Mouse (Mus musculus) cerebellum, adult (tissue): ENCODE data around the gene 1110032A03Rik.

Experiments
- ATAC-seq: cut with Nextera tagmentation; 2 replicates; pipeline ENCODE4 v1.9.2; 2017; ENCODE audit warnings: mild to moderate bottlenecking, moderate library complexity, mixed read lengths; ENCODE audit not compliant: insufficient number of reproducible peaks, low FRiP score, low TSS enrichment

1110032A03Rik gene

DNA sequence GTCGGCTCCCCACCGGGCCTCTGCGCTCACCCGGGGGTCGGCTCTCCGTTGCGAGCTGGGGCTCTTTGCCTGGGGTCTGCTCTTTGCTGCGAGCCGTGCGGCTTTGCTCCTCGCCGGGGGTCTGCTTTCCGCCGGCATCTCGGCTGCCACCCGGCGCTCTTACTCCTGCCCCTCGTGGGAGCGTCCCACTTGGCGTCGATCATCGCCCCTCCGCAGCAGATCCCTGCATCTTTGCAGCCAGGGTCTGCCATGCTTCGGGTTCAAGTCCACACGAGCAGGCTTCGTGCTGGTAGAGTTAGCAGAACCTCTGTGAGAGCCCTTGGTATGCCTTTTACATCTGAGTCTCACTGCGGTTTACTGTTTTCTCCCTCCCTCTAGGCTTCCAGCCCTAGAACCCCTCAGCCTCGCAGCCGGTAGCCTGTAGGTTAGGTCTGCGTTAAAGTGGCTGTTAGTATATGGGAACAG is 374 bp upstream of the 1110032A03Rik start:
- no peak; the same call in 1 of the 2 replicates for ATAC-seq

DNA sequence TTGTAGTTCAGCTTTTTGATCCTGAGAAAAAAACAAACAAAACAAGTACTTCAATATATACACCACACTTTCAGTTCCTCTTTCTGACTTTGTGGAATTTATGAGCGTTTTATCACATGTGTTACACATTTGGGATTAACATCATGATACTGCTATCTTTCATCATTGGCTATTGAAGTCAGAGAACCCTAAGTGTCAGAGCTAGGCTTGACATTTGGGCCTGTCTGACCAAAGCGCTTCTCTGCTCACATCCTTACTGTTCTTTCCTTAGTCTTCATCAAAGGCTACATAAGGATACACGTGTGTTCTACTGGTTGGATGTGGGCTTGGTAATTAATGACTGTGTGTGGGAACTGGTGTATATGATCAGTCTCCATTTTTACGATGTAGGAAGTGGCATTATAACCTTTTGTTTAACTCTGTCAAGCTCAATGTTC is 1.3 kb downstream of the 1110032A03Rik start:
- ATAC-seq = no peak

DNA sequence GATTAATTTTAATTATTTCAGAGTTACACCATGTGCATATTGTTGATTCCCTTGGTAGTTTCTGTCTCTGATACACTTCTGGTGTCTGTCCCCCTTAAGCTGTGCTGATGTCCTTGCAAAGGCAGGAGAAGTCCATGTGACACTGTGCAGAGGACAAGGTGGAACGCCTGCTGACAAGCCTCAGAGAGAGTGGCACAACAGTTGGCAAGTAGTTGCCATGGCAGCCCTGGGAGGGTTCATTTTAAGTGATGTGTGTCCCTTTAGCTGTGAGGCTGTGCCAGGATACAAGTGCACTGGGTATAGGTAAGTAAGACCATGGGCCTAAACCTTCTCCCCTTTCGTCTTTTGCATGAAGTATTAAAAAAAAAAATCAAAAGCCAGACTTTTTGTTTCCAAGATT is 5.3 kb downstream of the 1110032A03Rik start:
- no peak for ATAC-seq

DNA sequence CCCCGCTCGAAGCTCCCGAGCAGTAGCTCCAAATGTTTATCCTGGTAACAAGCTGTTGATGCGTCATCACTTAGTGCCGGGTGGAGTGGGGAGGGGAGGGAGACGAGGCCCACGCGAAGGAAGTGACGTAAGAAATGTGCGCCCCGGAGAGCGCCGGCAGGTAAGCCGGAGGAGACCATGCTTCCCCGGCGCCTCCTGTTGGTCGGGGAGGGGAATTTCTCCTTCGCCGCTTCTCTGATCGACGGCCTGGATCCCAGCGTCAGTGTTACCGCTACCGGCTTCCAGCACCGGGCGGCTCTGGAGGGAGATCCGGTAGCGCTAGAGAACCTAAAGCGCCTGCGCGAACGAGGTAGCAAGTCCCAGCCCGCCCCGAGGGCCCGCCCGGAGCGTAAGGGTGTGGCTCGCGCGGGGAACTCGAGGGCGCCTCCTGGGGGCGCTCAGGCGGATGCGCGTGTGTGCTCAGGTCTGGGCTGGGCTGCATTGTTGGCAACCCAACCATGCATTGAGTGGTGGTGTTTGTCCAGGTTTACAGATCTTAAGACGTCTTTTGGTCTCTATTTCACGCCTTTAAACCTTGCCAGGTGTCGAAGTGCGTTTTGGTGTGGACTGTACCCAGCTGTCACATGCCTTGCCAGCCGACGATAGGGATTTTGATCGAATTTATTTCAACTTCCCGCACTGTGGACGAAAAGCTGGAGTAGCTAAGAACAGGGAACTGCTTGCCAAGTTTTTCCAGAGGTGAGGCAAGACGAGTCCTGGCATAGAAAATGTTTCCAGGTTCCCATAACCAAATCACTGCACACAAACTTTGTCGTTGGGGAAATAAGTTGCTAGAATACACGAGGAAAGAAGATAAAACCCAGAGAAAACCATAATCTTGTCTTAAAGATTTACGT is 7.0 kb downstream of the 1110032A03Rik start, which contains the start of gene Fdxacb1:
Gene Fdxacb1, plus strand, starts transcription at position 130 of the 896 bp plus-strand sequence.
- peak; percentile 90 for ATAC-seq

DNA sequence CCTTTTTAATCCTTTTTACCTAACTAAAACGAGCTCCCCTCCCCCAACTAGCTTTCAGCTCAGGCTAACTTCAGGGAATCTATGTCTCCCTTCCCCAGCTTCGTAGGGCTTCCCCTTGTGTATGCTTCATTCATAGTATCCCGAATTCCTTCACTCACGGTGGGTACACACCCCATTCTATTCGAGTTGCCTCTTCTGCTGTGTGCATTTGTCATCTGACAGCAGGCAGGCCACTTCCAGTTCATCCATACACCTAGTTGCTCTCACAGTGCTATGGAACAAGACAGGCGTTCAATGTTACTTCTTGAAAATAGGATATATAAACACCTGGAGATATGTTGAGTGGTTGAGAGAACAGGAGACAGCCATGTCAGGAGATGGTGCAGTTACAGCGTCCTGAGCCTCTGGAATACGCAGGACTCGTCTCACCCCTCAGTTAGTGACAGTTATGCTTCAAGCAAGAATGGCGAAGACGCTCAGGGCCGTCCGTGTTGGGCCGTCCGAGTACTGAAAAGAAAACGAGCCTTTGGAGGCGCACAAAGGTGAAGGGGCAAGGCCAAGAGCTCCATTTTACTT is 7.7 kb downstream of the 1110032A03Rik start:
- 0 out of 2 replicates have a peak, but pooled peaks have one; percentile 21 for ATAC-seq

DNA sequence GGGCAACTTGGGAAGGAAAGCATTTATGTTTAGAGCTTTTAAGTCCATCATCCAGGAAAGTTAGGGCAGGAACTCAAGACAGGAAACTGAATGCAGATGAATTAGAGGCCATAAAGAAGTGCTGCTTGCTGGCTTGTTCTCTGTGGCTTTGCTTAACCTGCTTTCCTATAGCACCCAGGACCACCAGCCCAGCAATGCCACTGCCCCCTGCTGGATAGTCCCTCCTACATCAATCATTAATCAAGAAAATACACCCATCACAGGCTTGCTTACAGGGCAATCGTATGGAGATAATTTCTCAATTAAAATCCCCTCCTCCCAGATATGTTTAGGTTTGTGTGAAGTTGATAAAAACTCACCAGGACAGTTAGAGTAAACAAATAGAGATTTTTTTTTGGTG is 12.0 kb downstream of the 1110032A03Rik start:
- ATAC-seq = no peak

DNA sequence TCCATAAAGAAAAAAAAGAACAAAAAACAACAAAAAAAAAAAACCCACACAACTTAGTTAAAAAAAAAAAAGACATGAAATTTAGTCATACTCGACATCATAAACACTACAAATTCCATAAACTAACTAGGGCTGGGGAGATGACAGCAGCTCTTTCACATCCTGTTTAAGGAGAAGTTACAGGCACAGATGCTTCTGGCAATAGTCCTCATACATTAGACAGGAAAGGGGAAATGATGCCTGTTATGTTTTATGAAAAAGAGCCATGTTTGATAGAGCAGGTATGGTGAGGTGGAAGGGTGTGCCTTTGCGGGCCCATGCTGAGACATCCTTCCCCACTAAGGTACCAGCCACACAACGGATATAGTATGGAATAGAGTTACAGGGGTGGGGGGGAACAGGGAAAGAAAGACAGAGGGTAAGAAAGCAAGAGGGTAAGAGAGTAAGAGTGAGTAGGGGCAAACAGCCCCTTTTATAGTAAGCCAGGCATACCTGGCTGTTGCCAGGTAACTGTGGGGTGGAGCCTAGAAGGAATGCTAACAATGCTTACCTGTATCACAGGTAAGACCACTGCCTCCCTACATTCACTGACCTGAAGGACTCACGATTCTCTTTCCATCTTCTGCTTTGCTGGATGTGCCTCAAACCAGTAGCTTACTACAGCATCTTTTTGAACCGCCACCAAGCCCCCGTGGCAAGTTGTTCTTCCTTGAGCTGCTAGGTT is 13.6 kb downstream of the 1110032A03Rik start:
- no peak for ATAC-seq

DNA sequence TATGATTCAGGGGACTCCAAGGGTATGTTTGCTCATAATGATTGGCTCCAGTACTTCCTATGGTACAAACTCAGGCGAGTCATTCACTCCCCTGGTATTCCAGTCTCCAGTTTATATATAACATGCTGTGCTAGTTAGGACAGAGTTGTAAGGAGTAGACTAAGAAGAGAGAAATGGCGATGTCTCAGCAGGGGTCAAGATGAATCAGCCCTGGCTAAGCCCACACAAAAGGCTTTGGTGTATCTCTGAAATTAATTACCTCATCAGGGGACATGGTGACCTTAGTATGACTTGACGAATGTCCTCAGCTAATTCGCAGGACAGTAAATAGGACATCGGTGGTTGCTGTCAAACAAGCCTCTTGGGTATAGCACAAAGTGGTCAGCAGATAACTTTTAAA is 18.6 kb downstream of the 1110032A03Rik start:
- ATAC-seq = no peak

DNA sequence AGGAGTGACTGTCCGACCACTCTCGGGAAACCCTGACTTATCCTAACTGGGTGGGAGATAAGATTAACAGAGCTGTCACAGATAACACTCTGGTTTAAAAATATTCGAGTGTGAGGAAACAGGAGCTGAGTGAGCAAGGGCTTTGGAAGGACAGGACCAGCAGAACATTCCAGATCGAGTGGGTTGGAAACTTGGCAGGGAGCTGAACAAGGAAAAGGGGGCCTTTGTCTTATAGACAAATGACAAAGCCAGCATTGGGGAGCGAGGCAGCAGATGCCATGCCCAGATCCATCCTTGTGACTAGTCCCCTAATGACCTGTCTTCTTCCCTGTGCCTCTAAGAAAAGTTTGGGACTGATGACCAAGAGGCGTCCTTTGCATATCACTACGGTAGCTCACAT is 21.4 kb downstream of the 1110032A03Rik start:
- ATAC-seq = no peak

DNA sequence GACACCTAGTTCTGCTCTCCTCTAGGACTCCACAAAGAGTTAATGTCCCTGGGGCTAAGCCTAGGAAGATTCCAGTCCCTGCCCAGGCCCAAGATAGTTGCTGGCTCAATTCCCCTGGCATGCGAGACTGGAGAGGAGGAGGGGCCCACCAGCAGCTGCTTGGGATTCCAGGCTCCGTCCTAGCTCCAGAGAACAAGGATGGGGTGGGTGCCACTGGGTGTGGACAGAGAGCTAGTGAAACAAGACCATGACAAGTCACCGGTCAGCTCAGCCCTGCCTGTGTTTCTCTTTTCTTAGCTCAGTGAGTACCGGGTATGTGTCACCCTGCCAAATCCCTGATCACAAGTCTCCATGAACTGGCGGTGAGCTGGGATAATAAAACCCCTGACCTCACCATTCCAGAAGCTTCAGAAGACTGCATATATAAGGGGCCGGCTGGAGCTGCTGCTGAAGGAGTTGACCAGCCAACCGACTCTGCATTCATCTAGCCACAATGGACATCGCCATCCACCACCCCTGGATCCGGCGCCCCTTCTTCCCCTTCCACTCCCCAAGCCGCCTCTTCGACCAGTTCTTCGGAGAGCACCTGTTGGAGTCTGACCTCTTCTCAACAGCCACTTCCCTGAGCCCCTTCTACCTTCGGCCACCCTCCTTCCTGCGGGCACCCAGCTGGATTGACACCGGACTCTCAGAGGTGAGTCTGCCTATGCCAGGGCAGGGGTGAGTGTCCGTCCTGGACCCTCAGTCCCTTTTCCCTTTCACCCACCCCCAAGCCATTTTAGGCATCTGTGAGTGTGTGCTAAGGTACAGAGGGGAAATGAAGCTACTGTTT is 22.3 kb downstream of the 1110032A03Rik start:
- peak; percentile 54; the same call in 1 of the 2 replicates for ATAC-seq

DNA sequence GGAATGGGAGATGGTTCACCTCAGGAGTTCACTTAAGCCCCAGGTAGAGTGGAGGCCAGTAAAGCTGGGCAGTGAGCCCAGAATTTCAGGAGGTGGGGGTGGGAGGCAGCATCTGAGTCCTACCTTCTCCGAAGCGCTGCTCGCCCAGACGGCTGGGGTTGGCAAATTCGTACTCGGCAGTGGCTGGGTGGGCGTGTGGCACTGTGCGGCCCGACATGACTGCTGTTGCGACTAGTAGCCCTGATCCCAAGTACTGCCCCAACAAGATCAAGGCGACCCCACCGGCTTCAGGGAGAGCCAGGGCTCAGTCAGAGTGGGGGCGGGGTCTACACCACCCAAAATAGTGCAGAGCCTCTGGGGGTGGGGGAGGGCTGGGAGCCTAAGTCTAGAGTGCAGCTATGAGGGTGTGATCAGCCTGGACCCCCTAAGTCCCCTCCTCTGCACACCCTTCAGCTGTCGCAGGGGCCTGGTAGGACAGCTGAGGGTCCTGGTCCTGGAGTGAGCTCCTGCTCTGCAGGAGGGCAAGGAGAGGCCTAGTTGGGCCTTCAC is 23.2 kb downstream of the 1110032A03Rik start, which contains the start of gene Hspb2:
Gene Hspb2, minus strand, starts transcription at position 301 of the 549 bp plus-strand sequence.
- 0 out of 2 replicates have a peak, but pooled peaks have one; percentile 23 for ATAC-seq

DNA sequence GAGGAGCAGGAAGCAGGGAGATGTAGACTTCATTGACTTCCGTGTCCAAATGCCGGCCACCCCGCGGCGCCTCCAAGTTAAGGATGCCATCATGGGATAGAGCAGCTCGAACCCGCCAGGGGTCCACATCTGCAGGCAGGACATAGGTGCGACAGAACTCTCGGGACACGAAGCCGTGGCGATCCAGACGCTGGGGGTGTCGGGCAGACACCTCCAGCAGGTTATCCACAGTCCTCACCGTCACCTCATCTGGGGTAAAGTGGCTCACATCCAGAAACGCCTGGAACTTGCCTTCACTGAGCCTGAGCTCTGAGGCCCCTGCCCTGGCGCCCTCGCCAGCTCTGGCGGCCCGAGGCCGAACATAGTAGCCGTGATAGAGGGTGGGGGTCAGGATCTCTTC is 24.0 kb downstream of the 1110032A03Rik start, which contains the start of gene Cryab:
Gene Cryab, plus strand, starts transcription at position 3 of the 400 bp plus-strand sequence.
- ATAC-seq = no peak

DNA sequence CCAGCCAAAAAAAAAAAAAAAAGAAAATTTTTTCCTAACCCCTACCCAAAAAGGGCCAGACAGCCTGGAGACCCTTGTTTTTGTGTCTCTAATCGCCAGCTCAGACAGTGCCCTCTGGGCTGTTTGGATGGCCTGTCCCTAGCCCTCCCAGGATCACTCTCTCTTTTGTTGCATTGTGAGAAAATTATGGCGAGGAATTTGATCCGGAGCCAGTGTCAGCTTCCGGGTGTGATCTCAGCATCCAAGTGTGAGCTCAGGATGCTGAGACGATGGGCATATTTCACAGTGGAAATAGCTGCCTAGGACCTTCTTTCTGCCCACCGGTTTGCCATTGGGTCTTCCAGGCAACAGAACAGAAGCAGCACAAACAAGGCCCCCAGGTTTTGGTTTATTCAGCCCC is 24.6 kb downstream of the 1110032A03Rik start:
- no peak for ATAC-seq

DNA sequence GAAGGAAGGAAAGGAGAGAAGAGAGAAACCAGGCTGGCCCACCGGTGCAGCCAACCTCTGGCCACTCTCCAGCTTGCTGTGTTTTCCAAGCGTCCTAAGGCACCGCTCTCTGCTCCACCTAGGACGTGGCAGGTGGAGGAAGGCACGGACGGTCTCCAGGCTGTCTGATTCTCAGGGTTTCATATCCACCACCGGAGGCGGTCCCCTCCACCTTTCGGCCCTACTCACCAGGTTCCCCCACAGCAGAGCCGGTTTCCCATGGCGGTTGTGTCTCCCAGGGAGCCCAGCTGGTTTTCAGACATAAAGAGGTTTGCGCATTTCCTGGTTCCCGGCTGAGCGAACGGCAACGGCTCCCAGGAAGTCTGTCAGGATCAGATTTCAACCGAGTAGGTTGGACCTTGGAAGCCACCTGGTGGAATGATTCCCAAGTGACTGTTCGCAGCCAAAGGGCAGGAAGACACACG is 29.1 kb downstream of the 1110032A03Rik start, which contains the start of gene 2310030G06Rik:
Gene 2310030G06Rik, minus strand, starts transcription at position 323 of the 464 bp plus-strand sequence.
- ATAC-seq = peak; percentile 49; the same call in 1 of the 2 replicates

DNA sequence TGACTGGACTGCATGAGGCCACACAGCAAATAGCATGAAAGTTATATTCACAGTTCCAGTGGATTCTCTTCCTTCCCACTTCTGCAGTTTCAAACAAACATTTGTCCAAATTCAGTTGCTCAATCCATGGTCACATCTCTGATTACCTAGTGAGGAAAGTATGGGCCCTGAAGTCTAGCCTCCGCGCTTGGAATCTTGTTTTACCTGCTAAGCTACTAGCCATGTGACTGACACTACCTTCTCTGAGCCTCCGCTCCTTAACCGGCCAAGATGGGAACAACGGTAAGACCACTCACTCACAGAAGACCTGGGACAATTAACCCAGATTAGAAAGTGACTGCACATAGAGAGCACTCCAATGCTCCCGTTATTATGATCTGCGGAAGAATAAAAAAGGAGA is 29.5 kb downstream of the 1110032A03Rik start:
- no peak for ATAC-seq

DNA sequence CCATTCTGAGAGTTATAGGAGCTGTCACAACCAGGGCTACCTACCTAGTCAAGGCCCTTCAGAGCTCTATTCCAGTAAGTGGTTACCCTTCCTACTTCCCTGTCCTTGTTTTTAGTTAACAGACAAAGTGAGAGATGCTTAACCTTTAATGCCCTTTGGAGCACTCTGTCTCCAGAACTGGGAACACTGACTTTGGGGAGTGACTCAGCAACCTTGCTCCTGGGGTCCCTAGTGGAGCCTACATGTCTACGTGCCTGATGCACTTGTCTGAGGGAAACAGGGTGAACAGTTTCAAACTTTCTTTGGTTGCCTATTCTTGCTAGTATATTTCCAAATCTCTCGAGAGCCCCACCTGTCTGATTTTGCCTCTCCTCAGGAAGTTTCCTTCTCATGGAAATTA is 32.6 kb downstream of the 1110032A03Rik start:
- ATAC-seq = no peak

DNA sequence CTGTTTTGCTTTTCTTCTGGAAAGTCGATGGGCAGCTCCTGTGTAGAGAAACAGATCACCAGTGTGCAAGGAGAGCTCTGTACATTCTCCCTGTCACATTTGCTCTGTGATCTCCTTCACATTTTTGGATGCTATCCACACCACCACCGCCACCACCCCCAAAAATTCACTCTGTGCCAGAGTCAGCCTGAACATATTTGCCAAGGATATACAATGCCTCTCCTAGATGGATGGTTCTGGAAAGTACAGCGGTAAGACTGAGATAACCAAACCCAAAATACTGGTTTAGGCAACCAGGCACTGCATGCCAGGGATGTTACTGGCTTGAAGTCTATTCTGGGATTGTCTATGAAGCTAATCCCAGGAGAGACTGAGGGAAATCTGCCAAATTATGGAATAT is 33.1 kb downstream of the 1110032A03Rik start:
- ATAC-seq = no peak

DNA sequence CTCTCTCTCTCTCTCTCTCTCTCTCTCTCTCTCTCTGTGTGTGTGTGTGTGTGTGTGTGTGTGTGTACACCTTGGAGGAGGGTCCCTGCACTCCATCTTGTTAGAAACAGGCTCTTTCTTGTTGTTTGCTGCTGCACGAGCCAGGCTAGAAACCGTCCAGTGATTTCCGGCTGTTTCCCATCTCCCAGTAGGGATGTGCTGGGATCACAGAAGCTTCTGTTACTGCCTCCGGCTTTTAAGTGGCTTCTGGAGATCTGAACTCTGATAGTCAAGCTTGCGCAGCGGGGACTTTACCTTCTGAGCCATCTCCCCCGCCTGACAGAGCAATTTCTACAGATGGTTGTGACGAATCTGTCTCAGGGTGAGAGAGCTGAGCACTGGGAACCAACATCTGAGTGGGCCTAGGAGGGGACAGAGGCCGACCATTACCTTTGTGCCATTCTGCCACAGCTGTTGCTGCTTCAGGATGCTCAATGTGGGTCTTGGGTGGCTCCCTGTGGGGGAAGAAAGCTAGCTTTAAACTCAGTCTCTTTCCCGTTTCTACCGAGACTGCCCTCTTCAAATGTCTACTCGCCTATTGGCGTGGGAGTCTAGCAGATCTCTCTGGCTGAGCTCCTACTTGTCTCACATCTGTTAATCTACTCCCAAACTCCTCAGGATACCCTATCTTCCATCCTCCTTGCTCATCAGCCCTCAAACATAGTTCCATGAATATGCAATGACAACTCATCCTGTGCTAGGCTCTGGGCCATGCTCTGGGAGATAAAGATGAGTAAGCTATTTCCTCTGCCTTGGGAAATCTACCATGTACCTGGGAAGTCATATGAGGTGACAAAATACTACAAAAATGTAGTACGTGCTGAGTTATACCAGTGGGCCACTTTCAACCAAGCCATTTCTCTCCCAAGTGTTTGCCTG is 34.2 kb downstream of the 1110032A03Rik start:
- ATAC-seq = no peak
